Mouse (Mus musculus) midbrain, embryonic 11.5 days (tissue): ENCODE measurements at regions not wholly inside any gene's neighbourhood (a gene's known extent, or its start where the extent isn't known, plus 50 kb on each side); places are given as distances from the start of the nearest gene placed in this dataset.

Experiments used
- ATAC-seq: fragments of 200-750 bp; cut with Nextera tagmentation; 2 replicates; pipeline ENCODE4 v1.8.0; 2017; ENCODE audit warnings: moderate TSS enrichment, moderate library complexity; ENCODE audit not compliant: low FRiP score
- DNase-seq: peaks from one replicate; pipeline ENCODE4 v3.0.0; 2015; ENCODE audit warnings: low spot score; ENCODE audit errors: missing footprints
- H3K27ac ChIP-seq: fragments of 300-500 bp; sonication (generic); 2 replicates; pipeline ENCODE4 v1.5.1; 2014; ENCODE audit warnings: low read depth, low read length
- H3K27me3 ChIP-seq: fragments of 300-500 bp; sonication (generic); 2 replicates; pipeline ENCODE4 v1.6.1; 2014; ENCODE audit warnings: mild to moderate bottlenecking, low read length, moderate library complexity, mixed read lengths; ENCODE audit not compliant: control insufficient read depth, insufficient read depth
- H3K36me3 ChIP-seq: fragments of 300-500 bp; sonication (generic); 2 replicates; pipeline ENCODE4 v1.6.1; 2014; ENCODE audit warnings: mild to moderate bottlenecking, low read length, moderate library complexity, mixed read lengths; ENCODE audit not compliant: control insufficient read depth, insufficient read depth
- H3K4me1 ChIP-seq: fragments of 300-500 bp; sonication (generic); 2 replicates; pipeline ENCODE4 v1.6.1; 2014; ENCODE audit warnings: low read length; ENCODE audit not compliant: control insufficient read depth, insufficient read depth
- H3K4me2 ChIP-seq: fragments of 300-500 bp; sonication (generic); 2 replicates; pipeline ENCODE4 v1.6.1; 2014; ENCODE audit warnings: mild to moderate bottlenecking, moderate library complexity
- H3K4me3 ChIP-seq: fragments of 300-500 bp; sonication (generic); 2 replicates; pipeline ENCODE4 v1.5.1; 2014; ENCODE audit warnings: low read depth, low read length
- H3K9ac ChIP-seq: fragments of 300-500 bp; sonication (generic); 2 replicates; pipeline ENCODE4 v1.6.1; 2014; ENCODE audit warnings: low read length
- H3K9me3 ChIP-seq: fragments of 300-500 bp; sonication (generic); 2 replicates; pipeline ENCODE4 v1.6.1; 2016; ENCODE audit warnings: low read length; ENCODE audit not compliant: control insufficient read depth
- WGBS: fragments of 180-500 bp; shearing (Covaris S2); extraction: QIAGEN DNeasy Blood & Tissue Kit; methylation state at CpG from one replicate; pipeline ENCODE4 v1.1.7; 2014; 5-methylcytosine and 5-hydroxymethylcytosine counted together

- no peak overlapping the region for H3K4me2 ChIP-seq
- peaks cover 12% of the 10 kb centered on the region for H3K4me1 ChIP-seq
- no peaks in the 10 kb centered on the region for H3K36me3 ChIP-seq
- no peak for DNase-seq
- H3K27ac ChIP-seq: no peak overlapping the region
- H3K4me3 ChIP-seq: no peak overlapping the region
- ATAC-seq: no peak
- WGBS: 72% methylated on average over 7 of the region's 7 CpGs
- H3K9ac ChIP-seq: no peak overlapping the region
- 0 out of 2 replicates have a peak, but pooled peaks cover 2% of the 10 kb centered on the region for H3K27me3 ChIP-seq
- no peaks in the 10 kb centered on the region for H3K9me3 ChIP-seq
Observed at GRCm38 (mm10) chr8:92472257-92472656, 114.8 kb downstream of the Irx5 start.

GRCm38 (mm10) chr8:92472817-92473216 lies 115.4 kb downstream of the Irx5 start:
- no peak for ATAC-seq
- H3K4me3 ChIP-seq: no peak overlapping the region

GRCm38 (mm10) chr8:92482393-92482792 lies 125.0 kb downstream of the Irx5 start:
- DNase-seq (no peak), ATAC-seq (no peak)
- H3K4me1 ChIP-seq: peaks cover 2% of the 10 kb centered on the region; the same call in 1 of the 2 replicates
- no peaks in the 10 kb centered on the region for H3K27me3 ChIP-seq
- no peak overlapping the region for H3K27ac ChIP-seq
- WGBS: 68% methylated on average over 5 of the region's 5 CpGs
- no peak overlapping the region for H3K4me2 ChIP-seq
- H3K4me3 ChIP-seq: no peak overlapping the region
- H3K36me3 ChIP-seq: no peaks in the 10 kb centered on the region
- no peak overlapping the region for H3K9ac ChIP-seq
- no peaks in the 10 kb centered on the region for H3K9me3 ChIP-seq

More at GRCm38 (mm10) chr8:92472817-92473216, 115.4 kb downstream of the Irx5 start:
- Histone ChIP-seq H3K36me3 (no peaks in the 10 kb centered on the region), H3K9ac (no peak overlapping the region), H3K9me3 (no peaks in the 10 kb centered on the region), H3K27me3 (0 out of 2 replicates have a peak, but pooled peaks cover 2% of the 10 kb centered on the region), H3K4me1 (peaks cover 12% of the 10 kb centered on the region), H3K27ac (no peak overlapping the region), H3K4me2 (no peak overlapping the region)
- DNase-seq: no peak
- 80% methylated on average over 3 of the region's 3 CpGs for WGBS

- H3K4me1 ChIP-seq: peaks cover 2% of the 10 kb centered on the region; the same call in 1 of the 2 replicates
- DNase-seq: no peak
- no peak for ATAC-seq
Observed at GRCm38 (mm10) chr8:92483055-92483765, 125.8 kb downstream of the Irx5 start.

GRCm38 (mm10) chr8:92488526-92489159 lies 131.2 kb downstream of the Irx5 start:
- Histone ChIP-seq H3K9me3 (no peaks in the 10 kb centered on the region), H3K9ac (no peak overlapping the region), H3K36me3 (no peaks in the 10 kb centered on the region), H3K4me3 (no peak overlapping the region), H3K4me1 (peaks cover under 1% of the 10 kb centered on the region; the same call in 1 of the 2 replicates), H3K27me3 (no peaks in the 10 kb centered on the region), H3K27ac (no peak overlapping the region), H3K4me2 (no peak overlapping the region)
- DNase-seq (no peak), ATAC-seq (no peak)
- WGBS: 87% methylated on average over 8 of the region's 8 CpGs

More at GRCm38 (mm10) chr8:92483055-92483765, 125.8 kb downstream of the Irx5 start:
- Histone ChIP-seq H3K4me3 (no peak overlapping the region), H3K9me3 (no peaks in the 10 kb centered on the region), H3K4me2 (no peak overlapping the region), H3K9ac (no peak overlapping the region), H3K27me3 (no peaks in the 10 kb centered on the region), H3K36me3 (no peaks in the 10 kb centered on the region), H3K27ac (no peak overlapping the region)
- 41% methylated on average over 8 of the region's 8 CpGs for WGBS

- ATAC-seq: no peak
- no peaks in the 10 kb centered on the region for H3K4me1 ChIP-seq
- WGBS: 83% methylated on average over 5 of the region's 5 CpGs
Observed at GRCm38 (mm10) chr8:92491533-92491932, 134.1 kb downstream of the Irx5 start.

GRCm38 (mm10) chr8:92493403-92493802 lies 136.0 kb downstream of the Irx5 start:
- H3K4me3 ChIP-seq: no peak overlapping the region
- no peaks in the 10 kb centered on the region for H3K27me3 ChIP-seq
- H3K4me1 ChIP-seq: no peaks in the 10 kb centered on the region
- 73% methylated on average over 4 of the region's 4 CpGs for WGBS
- H3K9me3 ChIP-seq: no peaks in the 10 kb centered on the region
- no peaks in the 10 kb centered on the region for H3K36me3 ChIP-seq
- no peak overlapping the region for H3K4me2 ChIP-seq
- DNase-seq (no peak), ATAC-seq (no peak)
- no peak overlapping the region for H3K27ac ChIP-seq
- no peak overlapping the region for H3K9ac ChIP-seq

More at GRCm38 (mm10) chr8:92491533-92491932, 134.1 kb downstream of the Irx5 start:
- DNase-seq: no peak
- no peak overlapping the region for H3K4me2 ChIP-seq
- H3K36me3 ChIP-seq: no peaks in the 10 kb centered on the region
- no peak overlapping the region for H3K27ac ChIP-seq
- H3K9me3 ChIP-seq: no peaks in the 10 kb centered on the region
- H3K9ac ChIP-seq: no peak overlapping the region
- no peak overlapping the region for H3K4me3 ChIP-seq
- no peaks in the 10 kb centered on the region for H3K27me3 ChIP-seq

GRCm38 (mm10) chr8:92505552-92506281 lies 148.3 kb downstream of the Irx5 start:
- WGBS: 54% methylated on average over 7 of the region's 7 CpGs
- H3K27ac ChIP-seq: no peak overlapping the region
- no peaks in the 10 kb centered on the region for H3K9me3 ChIP-seq
- no peaks in the 10 kb centered on the region for H3K27me3 ChIP-seq
- no peak overlapping the region for H3K9ac ChIP-seq
- no peak overlapping the region for H3K4me2 ChIP-seq
- H3K36me3 ChIP-seq: no peaks in the 10 kb centered on the region
- no peaks in the 10 kb centered on the region for H3K4me1 ChIP-seq
- ATAC-seq (no peak), DNase-seq (no peak)
- no peak overlapping the region for H3K4me3 ChIP-seq

GRCm38 (mm10) chr8:92506436-92506835 lies 149.0 kb downstream of the Irx5 start:
- no peak overlapping the region for H3K4me3 ChIP-seq
- no peak overlapping the region for H3K27ac ChIP-seq
- H3K36me3 ChIP-seq: no peaks in the 10 kb centered on the region
- 88% methylated on average over 5 of the region's 5 CpGs for WGBS
- ATAC-seq: no peak
- DNase-seq: no peak
- no peak overlapping the region for H3K9ac ChIP-seq
- no peaks in the 10 kb centered on the region for H3K9me3 ChIP-seq
- H3K4me1 ChIP-seq: no peaks in the 10 kb centered on the region
- no peak overlapping the region for H3K4me2 ChIP-seq
- H3K27me3 ChIP-seq: no peaks in the 10 kb centered on the region
